Mouse (Mus musculus): ENCODE measurements around the gene Xkr7. TPM values are rescaled to one million over a fixed set of nuclear protein-coding genes. Genes with fewer than 3 reads are reported as not detected.

The Xkr7 gene
- polyA plus RNA-seq, 1 experiment from 2014 or later, result 0.36 TPM

- ATAC-seq (replicated peaks; ENCODE audit: insufficient number of reproducible peaks, low FRiP score, low TSS enrichment, low read depth), result no peak
- no peak for DNase-seq (ENCODE audit: low spot score)
- H3K4me3 ChIP-seq (ENCODE audit: low read depth, low read length), result no peak overlapping the region
- no peaks in the 10 kb centered on the region for H3K4me1 ChIP-seq (ENCODE audit: control insufficient read depth, insufficient read depth, low read length)
- H3K36me3 ChIP-seq (replicated peaks; ENCODE audit: control insufficient read depth, insufficient read depth, low read depth, low read length), result no peaks in the 10 kb centered on the region
- 55% methylated on average over 3 of the region's 3 CpGs for WGBS
- no peak overlapping the region for H3K4me2 ChIP-seq (ENCODE audit: low read depth, low read length)
- no peak overlapping the region for H3K9ac ChIP-seq (replicated peaks; ENCODE audit: low read length)
- H3K27ac ChIP-seq (replicated peaks; ENCODE audit: low read depth, low read length), result no peak overlapping the region
- H3K9me3 ChIP-seq (replicated peaks; ENCODE audit: control insufficient read depth, low read length), result no peaks in the 10 kb centered on the region
- no peaks in the 10 kb centered on the region for H3K27me3 ChIP-seq (ENCODE audit: control insufficient read depth, insufficient read depth, low read length)
Measured at GRCm38 (mm10) chr2:153043886-153044285, 12.2 kb downstream of the Xkr7 start.

GRCm38 (mm10) chr2:153045884-153046299, 14.2 kb downstream of the Xkr7 start:
- ATAC-seq (replicated peaks; ENCODE audit: insufficient number of reproducible peaks, low FRiP score, low TSS enrichment, low read depth) (no peak; the same call in 1 of the 2 replicates), DNase-seq (ENCODE audit: low spot score) (no peak)
- H3K4me3 ChIP-seq (ENCODE audit: low read depth, low read length), result no peak overlapping the region
- H3K9me3 ChIP-seq (replicated peaks; ENCODE audit: control insufficient read depth, low read length), result no peaks in the 10 kb centered on the region
- H3K27me3 ChIP-seq (ENCODE audit: control insufficient read depth, insufficient read depth, low read length), result no peaks in the 10 kb centered on the region
- no peaks in the 10 kb centered on the region for H3K4me1 ChIP-seq (ENCODE audit: control insufficient read depth, insufficient read depth, low read length)
- H3K9ac ChIP-seq (replicated peaks; ENCODE audit: low read length), result no peak overlapping the region
- no peaks in the 10 kb centered on the region for H3K36me3 ChIP-seq (replicated peaks; ENCODE audit: control insufficient read depth, insufficient read depth, low read depth, low read length)
- H3K4me2 ChIP-seq (ENCODE audit: low read depth, low read length), result no peak overlapping the region
- H3K27ac ChIP-seq (replicated peaks; ENCODE audit: low read depth, low read length), result 0 out of 2 replicates have a peak overlapping the region, but pooled peaks have one; percentile 8
- WGBS, result 25% methylated on average over 8 of the region's 8 CpGs

GRCm38 (mm10) chr2:153047828-153048465, 16.3 kb downstream of the Xkr7 start:
- 46% methylated on average over 17 of the region's 17 CpGs for WGBS

GRCm38 (mm10) chr2:153049288-153049996, 17.8 kb downstream of the Xkr7 start:
- Histone ChIP-seq H3K4me3 (ENCODE audit: low read depth, low read length) (no peak overlapping the region), H3K36me3 (replicated peaks; ENCODE audit: control insufficient read depth, insufficient read depth, low read depth, low read length) (no peaks in the 10 kb centered on the region), H3K27ac (replicated peaks; ENCODE audit: low read depth, low read length) (no peak overlapping the region), H3K4me1 (ENCODE audit: control insufficient read depth, insufficient read depth, low read length) (no peaks in the 10 kb centered on the region), H3K9ac (replicated peaks; ENCODE audit: low read length) (no peak overlapping the region), H3K4me2 (ENCODE audit: low read depth, low read length) (no peak overlapping the region), H3K9me3 (replicated peaks; ENCODE audit: control insufficient read depth, low read length) (no peaks in the 10 kb centered on the region), H3K27me3 (ENCODE audit: control insufficient read depth, insufficient read depth, low read length) (peaks cover 18% of the 10 kb centered on the region)
- no peak for ATAC-seq (replicated peaks; ENCODE audit: insufficient number of reproducible peaks, low FRiP score, low TSS enrichment, low read depth)
- no peak for DNase-seq (ENCODE audit: low spot score)
- WGBS, result 61% methylated on average over 9 of the region's 9 CpGs

More at GRCm38 (mm10) chr2:153047828-153048465, 16.3 kb downstream of the Xkr7 start:
- no peak overlapping the region for H3K9ac ChIP-seq (replicated peaks; ENCODE audit: low read length)
- H3K27ac ChIP-seq (replicated peaks; ENCODE audit: low read depth, low read length), result no peak overlapping the region
- H3K9me3 ChIP-seq (replicated peaks; ENCODE audit: control insufficient read depth, low read length), result no peaks in the 10 kb centered on the region
- ATAC-seq (replicated peaks; ENCODE audit: insufficient number of reproducible peaks, low FRiP score, low TSS enrichment, low read depth) (no peak), DNase-seq (ENCODE audit: low spot score) (peak; percentile 64)
- H3K27me3 ChIP-seq (ENCODE audit: control insufficient read depth, insufficient read depth, low read length), result peaks cover 12% of the 10 kb centered on the region
- H3K4me2 ChIP-seq (ENCODE audit: low read depth, low read length), result no peak overlapping the region
- no peak overlapping the region for H3K4me3 ChIP-seq (ENCODE audit: low read depth, low read length)
- no peaks in the 10 kb centered on the region for H3K4me1 ChIP-seq (ENCODE audit: control insufficient read depth, insufficient read depth, low read length)
- no peaks in the 10 kb centered on the region for H3K36me3 ChIP-seq (replicated peaks; ENCODE audit: control insufficient read depth, insufficient read depth, low read depth, low read length)

- no peaks in the 10 kb centered on the region for H3K4me1 ChIP-seq (ENCODE audit: control insufficient read depth, insufficient read depth, low read length)
- no peak overlapping the region for H3K4me2 ChIP-seq (ENCODE audit: low read depth, low read length)
- no peak overlapping the region for H3K4me3 ChIP-seq (ENCODE audit: low read depth, low read length)
- no peak overlapping the region for H3K9ac ChIP-seq (replicated peaks; ENCODE audit: low read length)
- H3K27ac ChIP-seq (replicated peaks; ENCODE audit: low read depth, low read length), result no peak overlapping the region
- ATAC-seq (replicated peaks; ENCODE audit: insufficient number of reproducible peaks, low FRiP score, low TSS enrichment, low read depth) (no peak), DNase-seq (ENCODE audit: low spot score) (no peak)
- 91% methylated on average over 4 of the region's 4 CpGs for WGBS
- H3K27me3 ChIP-seq (ENCODE audit: control insufficient read depth, insufficient read depth, low read length), result peaks cover 18% of the 10 kb centered on the region
- H3K36me3 ChIP-seq (replicated peaks; ENCODE audit: control insufficient read depth, insufficient read depth, low read depth, low read length), result no peaks in the 10 kb centered on the region
- H3K9me3 ChIP-seq (replicated peaks; ENCODE audit: control insufficient read depth, low read length), result no peaks in the 10 kb centered on the region
Measured at GRCm38 (mm10) chr2:153049997-153050358, 18.3 kb downstream of the Xkr7 start.

GRCm38 (mm10) chr2:153051095-153051494, 19.4 kb downstream of the Xkr7 start:
- H3K4me2 ChIP-seq (ENCODE audit: low read depth, low read length), result no peak overlapping the region
- no peak overlapping the region for H3K9ac ChIP-seq (replicated peaks; ENCODE audit: low read length)
- H3K27ac ChIP-seq (replicated peaks; ENCODE audit: low read depth, low read length), result no peak overlapping the region
- H3K4me3 ChIP-seq (ENCODE audit: low read depth, low read length), result no peak overlapping the region
- H3K9me3 ChIP-seq (replicated peaks; ENCODE audit: control insufficient read depth, low read length), result no peaks in the 10 kb centered on the region
- WGBS, result 85% methylated on average over 6 of the region's 6 CpGs
- peaks cover 18% of the 10 kb centered on the region for H3K27me3 ChIP-seq (ENCODE audit: control insufficient read depth, insufficient read depth, low read length)
- DNase-seq (ENCODE audit: low spot score), result no peak
- no peaks in the 10 kb centered on the region for H3K36me3 ChIP-seq (replicated peaks; ENCODE audit: control insufficient read depth, insufficient read depth, low read depth, low read length)
- no peaks in the 10 kb centered on the region for H3K4me1 ChIP-seq (ENCODE audit: control insufficient read depth, insufficient read depth, low read length)
- ATAC-seq (replicated peaks; ENCODE audit: insufficient number of reproducible peaks, low FRiP score, low TSS enrichment, low read depth), result no peak

- Histone ChIP-seq H3K27ac (replicated peaks; ENCODE audit: low read depth, low read length) (no peak overlapping the region), H3K4me3 (ENCODE audit: low read depth, low read length) (no peak overlapping the region), H3K9ac (replicated peaks; ENCODE audit: low read length) (no peak overlapping the region), H3K4me1 (ENCODE audit: control insufficient read depth, insufficient read depth, low read length) (no peaks in the 10 kb centered on the region), H3K36me3 (replicated peaks; ENCODE audit: control insufficient read depth, insufficient read depth, low read depth, low read length) (no peaks in the 10 kb centered on the region), H3K4me2 (ENCODE audit: low read depth, low read length) (no peak overlapping the region), H3K9me3 (replicated peaks; ENCODE audit: control insufficient read depth, low read length) (no peaks in the 10 kb centered on the region), H3K27me3 (ENCODE audit: control insufficient read depth, insufficient read depth, low read length) (peaks cover 18% of the 10 kb centered on the region)
- ATAC-seq (replicated peaks; ENCODE audit: insufficient number of reproducible peaks, low FRiP score, low TSS enrichment, low read depth) (no peak), DNase-seq (ENCODE audit: low spot score) (no peak)
- 81% methylated on average over 9 of the region's 9 CpGs for WGBS
Measured at GRCm38 (mm10) chr2:153051537-153051936, 19.9 kb downstream of the Xkr7 start.

GRCm38 (mm10) chr2:153052700-153053351, 21.2 kb downstream of the Xkr7 start:
- 8% methylated on average over 30 of the region's 30 CpGs for WGBS
- Histone ChIP-seq H3K9ac (replicated peaks; ENCODE audit: low read length) (no peak overlapping the region), H3K4me1 (ENCODE audit: control insufficient read depth, insufficient read depth, low read length) (no peaks in the 10 kb centered on the region), H3K27me3 (ENCODE audit: control insufficient read depth, insufficient read depth, low read length) (peaks cover 18% of the 10 kb centered on the region), H3K27ac (replicated peaks; ENCODE audit: low read depth, low read length) (no peak overlapping the region), H3K36me3 (replicated peaks; ENCODE audit: control insufficient read depth, insufficient read depth, low read depth, low read length) (no peaks in the 10 kb centered on the region), H3K9me3 (replicated peaks; ENCODE audit: control insufficient read depth, low read length) (no peaks in the 10 kb centered on the region), H3K4me3 (ENCODE audit: low read depth, low read length) (no peak overlapping the region), H3K4me2 (ENCODE audit: low read depth, low read length) (no peak overlapping the region)
- DNase-seq (ENCODE audit: low spot score) (no peak), ATAC-seq (replicated peaks; ENCODE audit: insufficient number of reproducible peaks, low FRiP score, low TSS enrichment, low read depth) (no peak)

Data from embryonic facial prominence, embryonic 11.5 days (tissue).